Mouse (Mus musculus): ENCODE results near the gene Kctd18.
A peak's percentile ranks its signal among the peaks of the same experiment; 100 is the strongest.
"Not testable (repeated sequence)": the region's sequence is repeated elsewhere in the genome, so short reads cannot be mapped to it uniquely, and the experiment has no call there.

The Kctd18 gene

GRCm38 (mm10) chr1:58018856-58019255, at the start of gene Kctd18:
Gene Kctd18 (minus strand): TSS chr1:58018956.
- no peak for DNase-seq

GRCm38 (mm10) chr1:58065606-58066005, 46.9 kb upstream of the Kctd18 start:
- no peak for DNase-seq

GRCm38 (mm10) chr1:58065151-58065550, 46.4 kb upstream of the Kctd18 start:
- peak; percentile 4 to 29 for DNase-seq

GRCm38 (mm10) chr1:58062131-58062530, 43.4 kb upstream of the Kctd18 start:
- no peak for DNase-seq

- DNase-seq: no peak
These were observed 40.1 kb upstream of the Kctd18 start for GRCm38 (mm10) chr1:58058846-58059245.

- DNase-seq: no peak
These were observed 38.2 kb upstream of the Kctd18 start for GRCm38 (mm10) chr1:58056939-58057338.

- no peak for DNase-seq
These were observed 37.5 kb upstream of the Kctd18 start for GRCm38 (mm10) chr1:58056074-58056807.

GRCm38 (mm10) chr1:58055598-58055997, 36.8 kb upstream of the Kctd18 start:
- no peak for DNase-seq

- DNase-seq: peak; percentile 29 to 40
These were observed 30.4 kb upstream of the Kctd18 start for GRCm38 (mm10) chr1:58049126-58049525.

- DNase-seq: no peak
These were observed 28.1 kb upstream of the Kctd18 start for GRCm38 (mm10) chr1:58046721-58047290.

- no peak for DNase-seq
These were observed 26.8 kb upstream of the Kctd18 start for GRCm38 (mm10) chr1:58045546-58045945.

GRCm38 (mm10) chr1:58045076-58045475, 26.3 kb upstream of the Kctd18 start:
- DNase-seq: no peak

- not testable (repeated sequence) for DNase-seq
These were observed 18.6 kb upstream of the Kctd18 start for GRCm38 (mm10) chr1:58037306-58037705.

GRCm38 (mm10) chr1:58031160-58031769, 12.5 kb upstream of the Kctd18 start:
- peak; percentile 35 to 74 for DNase-seq

GRCm38 (mm10) chr1:58030156-58030871, 11.6 kb upstream of the Kctd18 start:
- DNase-seq: peak; percentile 18 to 41

- DNase-seq: peak; percentile 43 to 62
These were observed 10.9 kb upstream of the Kctd18 start, which contains the start of gene Aox1 for GRCm38 (mm10) chr1:58029636-58030117. Gene Aox1 (plus strand): TSS chr1:58029931.

- DNase-seq: no peak
These were observed 9.0 kb upstream of the Kctd18 start for GRCm38 (mm10) chr1:58027707-58028106.

GRCm38 (mm10) chr1:58006388-58006787, 12.4 kb downstream of the Kctd18 start:
- DNase-seq: not testable (repeated sequence)

GRCm38 (mm10) chr1:57998146-57998545, 20.6 kb downstream of the Kctd18 start:
- DNase-seq: no peak

GRCm38 (mm10) chr1:57996133-57996615, 22.6 kb downstream of the Kctd18 start:
- DNase-seq: no peak

- peak; percentile 93 to 96 for DNase-seq
These were observed 23.2 kb downstream of the Kctd18 start, which contains the start of gene Sgo2a for GRCm38 (mm10) chr1:57995432-57996132. Gene Sgo2a (plus strand): TSS chr1:57995971.

- no peak for DNase-seq
These were observed 27.5 kb downstream of the Kctd18 start for GRCm38 (mm10) chr1:57991277-57991676.

Measured in kidney, postnatal 36 days (tissue).